Mouse (Mus musculus): ENCODE data around the gene Neurog1. TPM values are rescaled to one million over a fixed set of nuclear protein-coding genes. Genes with fewer than 3 reads are reported as not detected.

Neurog1 gene
- polyA plus RNA-seq, 1 experiment from 2014 or later, result 13.0 TPM

Other genes with a start within 250 kb of the Neurog1 start
- 545 and 548 TPM in 2 replicates for gene H2afy, start 115.8 kb downstream of the Neurog1 start, polyA plus RNA-seq (2015; fragmentation: Nextera tagmentation; extraction: Ambion mirVana)
- gene Tifab, start 73.3 kb downstream of the Neurog1 start, polyA plus RNA-seq (2015; fragmentation: Nextera tagmentation; extraction: Ambion mirVana), result 0.52 and 0.53 TPM in 2 replicates
- 6.6 and 11.3 TPM in 2 replicates for gene Cxcl14, start 44.4 kb upstream of the Neurog1 start, polyA plus RNA-seq (2015; fragmentation: Nextera tagmentation; extraction: Ambion mirVana)
- not detected in 2 replicates for gene Gm3045, start 174.4 kb upstream of the Neurog1 start, polyA plus RNA-seq (2015; fragmentation: Nextera tagmentation; extraction: Ambion mirVana)
- not detected in 2 replicates for gene Slc25a48, start 186.2 kb upstream of the Neurog1 start, polyA plus RNA-seq (2015; fragmentation: Nextera tagmentation; extraction: Ambion mirVana)
- gene Il9, start 230.1 kb upstream of the Neurog1 start, polyA plus RNA-seq (2015; fragmentation: Nextera tagmentation; extraction: Ambion mirVana), result not detected in 2 replicates

All from forebrain, embryonic 13.5 days (tissue).